Mouse (Mus musculus) lung, embryonic 16.5 days (tissue): Measurements from ENCODE around the gene Creg2. TPM values are rescaled to one million over a fixed set of nuclear protein-coding genes. Genes with fewer than 3 reads are reported as not detected.

Experiments
- ATAC-seq: fragments of 200-750 bp; cut with Nextera tagmentation; 2 replicates; pipeline ENCODE4 v1.8.0; 2017; ENCODE audit warnings: low read depth, mild to moderate bottlenecking, moderate library complexity
- H3K27ac ChIP-seq: fragments of 300-500 bp; sonication (generic); 2 replicates; pipeline ENCODE4 v1.5.1; 2014; ENCODE audit warnings: mild to moderate bottlenecking, control low read depth, low read length
- H3K27me3 ChIP-seq: fragments of 300-500 bp; sonication (generic); 2 replicates; pipeline ENCODE4 v1.6.1; 2014; ENCODE audit warnings: low read depth, low read length, mixed read lengths; ENCODE audit not compliant: control insufficient read depth, insufficient read depth
- H3K36me3 ChIP-seq: fragments of 300-500 bp; sonication (generic); 2 replicates; pipeline ENCODE4 v1.6.1; 2014; ENCODE audit warnings: low read length; ENCODE audit not compliant: control insufficient read depth, insufficient read depth
- H3K4me1 ChIP-seq: fragments of 300-500 bp; sonication (generic); replicated peaks from 2 replicates; pipeline ENCODE4 v1.6.1; 2014; ENCODE audit warnings: low read length, mixed read lengths; ENCODE audit not compliant: control insufficient read depth, insufficient read depth
- H3K4me2 ChIP-seq: fragments of 300-500 bp; sonication (generic); 2 replicates; pipeline ENCODE4 v1.6.1; 2014; ENCODE audit warnings: low read depth, low read length, control low read depth
- H3K4me3 ChIP-seq: fragments of 300-500 bp; sonication (generic); 2 replicates; pipeline ENCODE4 v1.5.1; 2014; ENCODE audit warnings: mild to moderate bottlenecking, low read length, control low read depth
- H3K9ac ChIP-seq: fragments of 300-500 bp; sonication (generic); 2 replicates; pipeline ENCODE4 v1.6.1; 2014; ENCODE audit warnings: low read length, control low read depth
- H3K9me3 ChIP-seq: fragments of 300-500 bp; sonication (generic); 2 replicates; pipeline ENCODE4 v1.6.1; 2016; ENCODE audit warnings: low read length; ENCODE audit not compliant: control insufficient read depth
- WGBS: fragments of 180-500 bp; shearing (Covaris S2); extraction: QIAGEN DNeasy Blood & Tissue Kit; methylation state at CpG from one replicate; pipeline ENCODE4 v1.1.7; 2014; 5-methylcytosine and 5-hydroxymethylcytosine counted together
- polyA plus RNA-seq: library from polyadenylated mRNA; unstranded; fragments of >200 nt; fragmentation: Nextera tagmentation; extraction: Ambion mirVana; gene quantifications from 2 replicates; pipeline ENCODE4 v1.2.1, GENCODE M21; 2015

Creg2 gene
- polyA plus RNA-seq, 1 experiment from 2014 or later, result 0.04 TPM

DNA sequence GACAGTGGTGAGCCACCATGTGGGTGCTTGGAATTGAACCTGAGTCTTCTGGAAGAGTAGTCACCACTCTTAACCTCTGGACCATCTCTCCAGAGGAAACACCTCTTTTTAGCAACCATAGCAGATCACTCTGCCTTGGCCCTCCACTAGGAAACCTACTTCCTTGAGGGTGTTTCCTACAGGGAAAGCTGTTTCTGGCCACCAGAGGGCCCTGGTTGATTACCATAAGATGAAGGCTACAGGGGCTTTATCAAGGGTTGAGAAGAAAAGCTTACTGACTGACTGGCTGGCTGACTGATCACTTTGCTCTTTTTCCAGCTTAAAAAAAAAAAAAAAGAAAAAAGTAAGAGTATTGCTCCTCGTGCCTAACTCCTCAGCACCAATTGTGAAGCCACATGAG, 34.6 kb upstream of the Creg2 start:
- no peak overlapping the region for H3K4me3 ChIP-seq
- H3K27me3 ChIP-seq, result no peaks in the 10 kb centered on the region
- peaks cover 4% of the 10 kb centered on the region; the same call in 1 of the 2 replicates for H3K4me1 ChIP-seq
- peak; percentile 79; the same call in 1 of the 2 replicates for ATAC-seq
- 0% methylated on average over 1 of the region's 1 CpGs for WGBS
- no peak overlapping the region for H3K4me2 ChIP-seq
- H3K27ac ChIP-seq, result no peak overlapping the region
- H3K9ac ChIP-seq, result no peak overlapping the region
- H3K36me3 ChIP-seq, result no peaks in the 10 kb centered on the region
- H3K9me3 ChIP-seq, result no peaks in the 10 kb centered on the region

DNA sequence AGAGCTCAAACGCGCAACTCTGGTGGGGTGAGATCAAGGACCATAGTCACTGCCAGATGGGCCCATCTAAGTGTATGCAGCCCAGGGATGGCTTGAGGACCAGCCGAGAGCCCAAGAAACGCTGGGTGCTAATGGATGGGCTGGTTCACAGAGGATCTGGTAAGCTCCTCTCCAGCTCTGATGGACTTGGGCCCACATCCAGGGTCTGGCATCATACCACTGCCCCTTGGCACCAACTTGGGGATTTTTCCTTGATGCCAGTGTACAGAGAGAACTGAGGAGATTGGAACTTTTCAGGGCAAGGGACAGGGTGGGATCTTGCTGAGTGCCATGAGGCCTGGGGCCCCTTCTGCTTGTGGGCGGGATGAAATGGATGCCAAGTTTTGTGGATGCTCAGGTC, 30.4 kb upstream of the Creg2 start:
- WGBS, result 88% methylated on average over 5 of the region's 5 CpGs
- ATAC-seq, result no peak
- H3K9ac ChIP-seq, result no peak overlapping the region
- H3K4me3 ChIP-seq, result no peak overlapping the region
- H3K27me3 ChIP-seq, result no peaks in the 10 kb centered on the region
- no peak overlapping the region for H3K27ac ChIP-seq
- no peaks in the 10 kb centered on the region for H3K36me3 ChIP-seq
- no peaks in the 10 kb centered on the region for H3K9me3 ChIP-seq
- no peak overlapping the region for H3K4me2 ChIP-seq
- peaks cover 4% of the 10 kb centered on the region; the same call in 1 of the 2 replicates for H3K4me1 ChIP-seq

- no peaks in the 10 kb centered on the region for H3K27me3 ChIP-seq
- WGBS, result 69% methylated on average over 6 of the region's 6 CpGs
These were observed 29.3 kb upstream of the Creg2 start for GRCm38 (mm10) chr1:39680546-39680945.

DNA sequence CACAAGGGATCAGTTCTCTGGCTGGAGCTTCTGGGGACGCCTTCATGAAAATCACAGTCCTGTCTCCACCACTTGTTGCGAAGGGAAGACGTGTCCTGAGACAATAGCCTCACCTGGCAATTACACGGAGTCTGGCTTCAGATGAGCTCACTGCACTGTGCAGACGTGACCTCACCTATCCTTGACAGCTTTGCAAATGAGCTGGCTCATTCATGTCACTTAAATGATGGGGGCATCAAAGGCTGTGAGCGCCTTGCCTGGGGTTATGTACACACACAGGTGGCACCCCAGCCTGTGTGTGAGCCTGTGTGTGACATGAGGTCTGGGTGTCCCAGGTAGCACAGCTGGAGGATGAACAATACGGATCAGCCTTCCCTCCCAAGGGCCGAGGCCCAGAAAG, 27.6 kb upstream of the Creg2 start:
- H3K9ac ChIP-seq, result no peak overlapping the region
- H3K9me3 ChIP-seq, result no peaks in the 10 kb centered on the region
- H3K36me3 ChIP-seq, result no peaks in the 10 kb centered on the region
- no peak for ATAC-seq
- 45% methylated on average over 8 of the region's 8 CpGs for WGBS
- no peaks in the 10 kb centered on the region for H3K27me3 ChIP-seq
- no peak overlapping the region for H3K27ac ChIP-seq
- H3K4me2 ChIP-seq, result no peak overlapping the region
- no peak overlapping the region for H3K4me3 ChIP-seq
- H3K4me1 ChIP-seq, result no peaks in the 10 kb centered on the region

More at GRCm38 (mm10) chr1:39680546-39680945, 29.3 kb upstream of the Creg2 start:
- Histone ChIP-seq H3K4me1 (no peaks in the 10 kb centered on the region), H3K27ac (no peak overlapping the region), H3K36me3 (no peaks in the 10 kb centered on the region), H3K9ac (no peak overlapping the region), H3K9me3 (no peaks in the 10 kb centered on the region), H3K4me3 (no peak overlapping the region), H3K4me2 (no peak overlapping the region)
- no peak for ATAC-seq

DNA sequence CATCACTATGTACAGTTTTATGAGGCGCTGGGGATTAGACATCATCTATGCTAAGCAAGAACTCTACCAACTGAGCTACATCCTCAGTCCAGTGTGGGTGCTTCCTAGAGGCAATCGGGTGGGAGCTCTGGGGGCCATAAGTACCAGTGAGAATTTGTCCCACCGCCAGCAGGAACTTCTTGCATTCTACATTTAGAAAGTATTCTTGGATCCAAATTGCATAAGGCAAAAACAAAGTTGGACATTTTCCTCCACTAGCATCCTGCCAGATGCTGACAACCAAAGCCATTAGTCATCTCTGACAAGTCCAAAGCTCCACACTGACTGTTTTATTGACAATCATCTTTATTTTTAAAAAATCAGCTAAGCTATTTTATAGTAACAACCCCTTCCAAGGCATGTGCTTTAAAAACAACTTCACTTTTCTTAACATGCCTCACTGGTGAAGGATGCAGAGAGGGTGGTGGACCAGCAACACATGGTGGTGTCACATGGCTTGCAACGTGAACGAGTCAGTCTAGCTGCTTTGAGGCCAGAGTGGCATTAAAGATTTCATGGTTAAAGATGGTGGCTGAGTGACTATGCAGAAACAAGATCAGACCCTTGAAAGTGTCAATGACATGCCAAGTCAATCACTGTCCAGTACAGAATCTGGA, 25.1 kb upstream of the Creg2 start:
- Histone ChIP-seq H3K4me2 (no peak overlapping the region), H3K36me3 (no peaks in the 10 kb centered on the region), H3K9ac (no peak overlapping the region), H3K27me3 (no peaks in the 10 kb centered on the region), H3K27ac (no peak overlapping the region), H3K4me3 (no peak overlapping the region), H3K9me3 (no peaks in the 10 kb centered on the region), H3K4me1 (no peaks in the 10 kb centered on the region)
- WGBS, result 75% methylated on average over 5 of the region's 5 CpGs
- ATAC-seq, result no peak

- H3K4me2 ChIP-seq, result no peak overlapping the region
- H3K4me3 ChIP-seq, result no peak overlapping the region
- H3K36me3 ChIP-seq, result no peaks in the 10 kb centered on the region
- no peaks in the 10 kb centered on the region for H3K27me3 ChIP-seq
- WGBS, result 76% methylated on average over 9 of the region's 9 CpGs
- no peaks in the 10 kb centered on the region for H3K9me3 ChIP-seq
- no peaks in the 10 kb centered on the region for H3K4me1 ChIP-seq
- H3K27ac ChIP-seq, result no peak overlapping the region
- no peak for ATAC-seq
- H3K9ac ChIP-seq, result no peak overlapping the region
These were observed 21.3 kb upstream of the Creg2 start for GRCm38 (mm10) chr1:39672362-39673105.

DNA sequence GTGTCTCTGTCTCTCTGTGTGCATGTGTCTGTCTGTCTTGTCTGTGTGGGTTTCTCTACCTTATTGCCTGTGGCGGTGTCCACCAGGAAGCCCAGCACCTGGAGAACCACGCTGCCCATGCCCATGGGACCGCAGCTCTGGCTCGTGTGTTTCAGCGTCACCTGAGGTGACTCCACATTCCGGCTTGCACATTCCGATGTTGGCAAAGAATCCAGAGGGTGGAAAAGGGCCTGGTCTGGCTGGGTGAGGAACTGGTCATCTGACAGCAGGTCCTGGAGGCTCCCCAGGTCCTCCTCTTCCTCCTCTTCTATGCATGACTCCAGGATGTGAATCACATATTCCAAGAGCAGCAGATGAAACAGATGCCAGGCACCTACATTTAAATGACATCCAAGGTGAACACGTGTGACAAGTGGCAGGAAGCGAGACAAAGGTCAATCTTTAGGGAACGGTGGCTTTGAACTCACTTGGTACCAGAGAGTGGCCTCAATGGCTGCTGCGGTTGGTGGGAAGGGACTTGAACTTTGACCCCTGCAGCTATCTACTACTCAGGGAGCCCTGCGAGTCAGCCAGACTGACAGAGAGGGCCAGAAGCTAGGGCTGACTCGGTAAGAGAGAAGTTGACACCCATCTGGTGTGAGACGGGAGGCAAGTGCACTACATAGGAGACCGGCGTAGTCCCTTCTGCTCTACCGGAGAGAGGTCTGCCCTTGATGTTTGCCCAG, 19.1 kb upstream of the Creg2 start:
- H3K27ac ChIP-seq, result no peak overlapping the region
- H3K27me3 ChIP-seq, result no peaks in the 10 kb centered on the region
- no peak for ATAC-seq
- H3K9ac ChIP-seq, result no peak overlapping the region
- 72% methylated on average over 17 of the region's 17 CpGs for WGBS
- no peak overlapping the region for H3K4me2 ChIP-seq
- H3K9me3 ChIP-seq, result no peaks in the 10 kb centered on the region
- no peaks in the 10 kb centered on the region for H3K36me3 ChIP-seq
- H3K4me1 ChIP-seq, result no peaks in the 10 kb centered on the region
- H3K4me3 ChIP-seq, result no peak overlapping the region

- 82% methylated on average over 12 of the region's 12 CpGs for WGBS
These were observed 15.5 kb upstream of the Creg2 start for GRCm38 (mm10) chr1:39666751-39667252.

DNA sequence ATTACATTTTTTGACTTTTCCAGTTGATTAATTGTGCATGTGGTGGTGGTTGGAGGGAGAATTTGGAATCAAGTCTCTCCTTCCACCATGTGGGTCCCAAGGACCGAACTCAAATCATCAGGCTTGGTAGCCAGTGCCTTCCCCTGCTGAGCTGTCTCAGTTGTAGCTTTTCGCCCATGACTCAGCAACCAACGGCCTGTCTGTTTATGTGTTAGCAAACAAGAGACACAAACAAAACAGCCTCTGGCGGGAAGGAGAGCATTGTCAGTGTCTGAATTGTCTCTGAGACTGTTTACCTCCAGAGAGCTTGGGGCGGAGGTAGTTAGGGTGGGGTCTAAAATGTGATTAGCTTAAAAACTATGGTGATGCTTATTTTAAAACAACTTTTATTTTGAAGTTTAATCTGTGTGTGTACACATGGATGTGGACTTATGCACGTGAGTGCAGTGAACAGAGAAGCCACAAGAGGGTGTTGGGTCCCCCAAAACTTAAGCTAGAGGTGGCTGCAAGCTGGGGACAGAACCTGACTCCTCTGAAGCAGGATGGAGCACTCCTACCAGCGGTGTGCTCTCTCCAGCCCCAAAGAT, 12.9 kb upstream of the Creg2 start:
- Histone ChIP-seq H3K4me1 (no peaks in the 10 kb centered on the region), H3K4me2 (no peak overlapping the region), H3K4me3 (no peak overlapping the region), H3K36me3 (no peaks in the 10 kb centered on the region), H3K9me3 (no peaks in the 10 kb centered on the region), H3K9ac (no peak overlapping the region), H3K27ac (no peak overlapping the region), H3K27me3 (no peaks in the 10 kb centered on the region)
- no peak for ATAC-seq
- WGBS, result 80% methylated on average over 7 of the region's 7 CpGs

More at GRCm38 (mm10) chr1:39666751-39667252, 15.5 kb upstream of the Creg2 start:
- no peak overlapping the region for H3K9ac ChIP-seq
- ATAC-seq, result no peak
- H3K36me3 ChIP-seq, result no peaks in the 10 kb centered on the region
- no peaks in the 10 kb centered on the region for H3K27me3 ChIP-seq
- no peak overlapping the region for H3K4me2 ChIP-seq
- H3K27ac ChIP-seq, result no peak overlapping the region
- H3K9me3 ChIP-seq, result no peaks in the 10 kb centered on the region
- H3K4me3 ChIP-seq, result no peak overlapping the region
- no peaks in the 10 kb centered on the region for H3K4me1 ChIP-seq
